Mouse (Mus musculus): ENCODE measurements around the gene Gale.

DNA sequence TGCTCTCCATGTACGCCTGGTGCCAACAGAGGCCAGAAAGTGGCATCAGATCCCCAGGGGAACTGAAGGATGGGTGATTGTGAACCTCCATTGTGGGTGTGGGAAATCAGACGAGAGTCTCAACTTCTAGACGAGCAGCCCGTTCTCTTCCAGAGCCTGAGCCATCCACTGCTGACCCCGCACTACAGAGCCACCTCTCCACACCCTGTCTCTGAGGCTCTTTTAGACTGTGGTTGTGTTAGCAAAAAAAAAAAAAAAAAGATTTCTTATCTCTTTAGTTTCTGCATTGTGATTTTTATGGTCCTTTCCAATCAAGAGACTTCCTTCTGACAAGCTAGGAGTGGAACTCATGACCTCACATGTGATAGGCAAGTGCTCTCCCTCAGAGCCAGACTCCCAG, 34.1 kb upstream of the Gale start:
- TF ChIP-seq POLR2A (IDR thresholded peaks at IDR 0.05; ENCODE audit: control insufficient read depth, extremely low read depth, insufficient read depth, low read length, poor library complexity) (no peak), CTCF (IDR thresholded peaks at IDR 0.05; ENCODE audit: borderline replicate concordance, control insufficient read depth, extremely low read depth, insufficient read depth, low read length, poor library complexity) (no peak)

Data from thymus, adult 2 months (tissue).